Mouse (Mus musculus) inflammation-experienced regulatory T-cells, adult 16 weeks (primary cell): Measurements from ENCODE around the gene Ddb1. TPM values are rescaled to one million over a fixed set of nuclear protein-coding genes. Genes with fewer than 3 reads are reported as not detected.

ENCODE experiments used
- polyA plus RNA-seq: library from polyadenylated mRNA; unstranded; fragments of 100-300 nt; shearing (Covaris generic); gene quantifications from one replicate; pipeline ENCODE4 v1.2.1, GENCODE M21; 2017

Gene Ddb1
- polyA plus RNA-seq, result 208 TPM

DNA sequence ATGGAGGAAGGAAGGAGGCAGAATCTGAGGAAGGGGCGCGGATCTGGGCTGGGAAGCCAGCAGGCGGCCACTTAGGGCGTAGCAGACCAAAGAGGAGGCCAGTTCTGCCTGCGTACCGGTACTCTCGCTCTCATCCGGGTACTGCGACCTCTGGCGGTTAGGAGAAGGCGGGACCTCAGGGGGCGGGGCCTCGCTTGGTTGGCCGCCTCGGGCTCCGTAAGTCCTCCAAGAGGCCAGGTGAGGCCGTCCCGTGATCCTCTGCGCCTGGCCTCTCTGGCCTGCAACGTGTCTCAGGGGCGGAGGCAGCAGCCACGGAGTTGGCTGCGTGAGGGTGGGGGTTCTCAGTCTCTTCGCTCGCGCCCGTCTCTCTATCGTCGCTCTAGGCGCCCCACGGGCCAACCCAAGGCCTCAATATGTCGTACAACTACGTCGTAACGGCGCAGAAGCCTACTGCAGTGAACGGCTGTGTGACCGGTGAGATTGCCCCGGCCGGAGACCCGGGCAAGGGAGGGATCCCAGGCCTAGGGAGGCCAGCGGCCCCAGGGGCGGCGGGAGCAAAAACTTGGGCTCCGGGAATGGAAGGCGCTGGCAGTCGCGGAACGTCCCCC is at the start of gene Ddb1, which contains the start of gene Tkfc:
Ddb1 (plus strand) TSS at position 35 of the 608 bp plus-strand sequence.
Tkfc (minus strand) TSS at position 362 of the 608 bp plus-strand sequence.

DNA sequence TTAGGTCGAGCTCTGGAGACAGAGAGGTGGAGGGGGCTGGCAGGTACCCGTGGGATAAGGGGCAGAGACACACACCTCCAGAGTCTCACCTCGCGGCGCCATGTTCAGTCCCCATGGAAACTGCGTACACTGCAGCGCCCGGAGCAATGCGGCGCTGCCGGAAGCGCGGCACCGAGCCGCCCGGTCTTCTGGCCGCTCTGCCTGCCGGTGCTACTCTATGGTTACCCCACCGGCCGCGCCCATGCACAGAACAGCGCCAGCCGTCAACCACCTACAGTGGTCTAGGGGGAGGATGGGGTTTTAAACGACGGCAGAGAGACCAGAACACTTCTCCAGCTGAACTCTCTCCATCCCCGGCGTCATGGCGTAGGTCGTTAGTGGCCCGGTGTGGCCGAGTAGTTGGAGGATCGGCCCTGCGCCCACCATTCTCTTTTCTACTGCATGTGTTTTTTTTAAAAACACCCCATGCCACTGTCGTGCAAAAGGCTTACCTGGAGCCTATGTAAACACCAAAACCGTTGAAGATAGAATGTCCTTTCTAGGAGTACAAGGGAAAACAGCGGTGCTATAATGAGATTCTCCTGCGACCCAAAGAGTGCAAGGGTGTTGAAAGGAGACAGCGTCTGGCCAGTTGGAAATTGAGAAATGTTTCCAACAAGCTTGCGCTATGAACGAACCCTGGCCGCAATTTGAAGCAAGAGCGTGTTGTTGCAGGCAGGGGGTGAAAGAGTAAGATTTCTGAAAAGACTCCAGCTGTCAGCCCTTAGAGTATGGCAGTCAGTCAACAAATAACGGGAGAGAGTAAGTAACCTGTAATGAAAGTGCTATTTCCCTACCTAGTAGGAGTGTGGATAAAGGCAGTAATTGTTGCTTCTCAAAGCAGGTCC is 49.3 kb upstream of the Ddb1 start, which contains the start of gene Tmem216:
Tmem216 (minus strand) TSS at position 615 of the 887 bp plus-strand sequence.

DNA sequence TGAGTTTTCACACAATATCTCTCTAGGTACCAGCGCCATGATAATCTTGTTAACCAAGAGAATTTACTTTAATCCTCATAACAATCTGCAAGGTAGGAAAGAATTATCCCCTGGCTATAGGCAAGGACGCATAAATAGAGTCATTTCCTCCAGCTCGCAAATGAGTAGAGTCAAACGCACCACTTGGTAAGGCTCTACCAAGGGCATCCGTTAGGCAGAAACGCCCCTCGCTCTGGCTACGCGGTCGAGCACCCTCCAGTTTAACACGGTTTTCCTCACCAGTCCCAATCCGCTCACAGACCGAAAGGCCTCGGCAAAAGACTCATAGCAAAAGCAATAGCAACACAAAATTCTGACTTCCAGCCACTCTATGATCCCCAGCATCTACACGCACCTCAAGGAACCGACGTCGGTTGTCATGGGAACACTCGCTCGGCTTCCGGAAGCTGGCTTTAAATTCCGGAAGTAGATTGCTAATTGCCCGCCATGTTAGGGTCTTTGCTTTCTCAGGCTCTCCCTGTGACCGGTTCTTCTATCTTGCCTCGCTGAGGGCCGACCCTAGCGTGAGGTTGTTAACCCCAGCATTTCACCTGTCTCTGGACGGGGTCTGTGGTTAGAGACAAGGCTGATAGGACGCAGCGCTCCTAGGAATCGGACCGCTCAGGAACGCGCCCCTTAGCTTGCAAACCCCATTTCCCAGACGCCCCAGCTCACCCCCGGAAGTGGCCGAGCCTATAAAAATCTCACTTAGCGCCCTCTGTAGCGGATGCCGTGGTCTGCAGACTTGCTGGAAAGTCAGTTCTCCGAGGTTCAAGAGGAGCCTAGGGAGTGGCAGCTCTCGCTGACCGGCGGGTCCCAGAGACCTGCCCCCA is 28.2 kb upstream of the Ddb1 start, which contains the start of the genes Cyb561a3 and Tmem138:
Cyb561a3 (plus strand) TSS at position 483 of the 872 bp plus-strand sequence.
Tmem138 (minus strand) TSS at position 673 of the 872 bp plus-strand sequence.

DNA sequence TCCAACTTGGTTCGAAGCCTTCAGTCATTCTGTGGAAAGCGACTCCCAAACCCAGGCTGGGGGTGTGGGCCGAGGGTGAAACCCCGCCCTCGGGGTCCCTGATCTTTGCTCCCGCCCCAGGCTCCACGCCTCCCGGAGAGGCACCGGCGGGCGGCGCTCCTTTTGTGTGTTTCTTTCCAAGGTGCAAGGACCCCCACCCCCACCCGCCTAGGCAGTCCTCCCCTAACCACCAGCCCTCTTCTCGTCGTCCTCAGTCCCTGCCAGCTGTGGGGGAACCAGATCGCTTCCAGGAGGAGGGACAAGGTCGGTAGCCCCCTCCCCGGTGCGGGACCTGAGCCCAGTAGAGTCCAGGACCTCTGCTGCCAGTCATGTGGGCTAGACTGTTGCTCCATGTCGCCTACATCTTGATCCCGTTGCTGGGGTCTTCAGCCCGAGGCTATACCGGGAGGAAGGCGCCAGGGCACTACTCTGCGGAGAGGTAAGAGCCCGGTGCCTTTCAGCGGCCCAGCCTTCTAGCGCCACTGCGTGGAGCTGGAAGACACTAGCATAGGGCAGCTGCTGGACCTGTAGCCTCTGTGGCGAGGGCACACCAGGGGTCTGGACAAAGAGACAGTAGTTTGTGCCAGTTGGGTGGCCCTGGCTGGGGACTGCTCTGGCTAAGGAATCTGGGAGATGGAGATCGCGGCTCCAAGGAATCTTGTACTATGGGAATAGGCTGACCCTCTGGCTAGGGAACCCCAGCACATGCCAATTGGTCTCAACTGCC is 29.2 kb downstream of the Ddb1 start, which contains the start of gene Vwce:
Vwce (plus strand) TSS at position 108 of the 766 bp plus-strand sequence.

DNA sequence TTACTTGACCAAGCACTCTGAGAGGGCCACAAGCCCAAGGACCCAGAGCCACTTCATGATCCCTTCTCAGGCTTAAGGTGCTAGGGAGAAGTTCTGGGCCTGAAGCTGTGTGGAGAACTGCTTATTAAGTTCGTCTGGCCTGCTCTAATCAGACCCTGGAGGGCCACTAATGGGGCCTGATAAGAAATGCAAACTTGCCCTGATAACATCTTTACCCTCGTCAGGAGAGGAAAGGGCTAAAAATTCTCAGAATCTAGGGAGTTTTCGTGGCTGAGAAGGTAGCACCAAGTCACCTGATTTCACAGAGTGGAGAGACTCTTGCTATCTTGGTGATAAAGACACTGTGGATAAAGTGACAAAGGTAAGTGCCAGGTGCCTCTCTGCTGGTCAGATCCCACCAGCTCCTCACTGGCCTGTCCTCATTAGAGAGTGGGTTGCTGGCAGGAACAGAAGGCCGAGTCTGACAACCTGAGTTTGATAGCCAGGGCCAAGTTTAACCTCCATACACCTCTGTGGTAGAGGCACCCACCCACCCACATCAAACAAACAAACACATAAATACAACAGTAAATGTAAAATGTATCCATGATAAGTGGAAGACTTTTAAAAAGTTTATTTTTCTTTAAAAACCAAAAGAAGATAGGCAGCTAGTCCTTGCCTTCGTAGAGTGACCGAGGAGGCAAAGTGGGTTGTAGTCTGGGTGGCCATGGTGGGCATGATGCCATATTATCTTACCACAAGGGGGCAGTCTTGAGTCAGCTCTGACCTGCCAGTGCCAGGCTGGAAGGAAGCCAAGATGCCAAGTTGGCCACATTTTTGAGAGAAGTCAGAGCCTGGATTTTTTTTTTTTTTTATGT is 73.0 kb downstream of the Ddb1 start, which contains the start of gene Pga5:
Pga5 (minus strand) TSS at position 157 of the 857 bp plus-strand sequence.

Other genes starting within 250 kb of the Ddb1 start
- gene Syt7, start 216.2 kb upstream of the Ddb1 start, polyA plus RNA-seq, result 0.13 TPM
- gene Lrrc10b, start 147.9 kb upstream of the Ddb1 start, polyA plus RNA-seq, result not detected
- 0.35 TPM for gene Ppp1r32, start 122.4 kb upstream of the Ddb1 start, polyA plus RNA-seq
- 33.6 TPM for gene Cpsf7, start 80.1 kb upstream of the Ddb1 start, polyA plus RNA-seq
- 94.9 TPM for gene Sdhaf2, start 79.2 kb upstream of the Ddb1 start, polyA plus RNA-seq
- 12.7 TPM for gene Tmem216, start 49.1 kb upstream of the Ddb1 start, polyA plus RNA-seq
- gene Cyb561a3, start 28.2 kb upstream of the Ddb1 start, polyA plus RNA-seq, result 53.0 TPM
- 22.4 TPM for gene Tmem138, start 28.0 kb upstream of the Ddb1 start, polyA plus RNA-seq
- 9.0 TPM for gene Tkfc, start 327 bp downstream of the Ddb1 start, polyA plus RNA-seq
- gene Vwce, start 28.9 kb downstream of the Ddb1 start, polyA plus RNA-seq, result not detected
- not detected for gene Pga5, start 72.7 kb downstream of the Ddb1 start, polyA plus RNA-seq
- 26.3 TPM for gene Vps37c, start 83.4 kb downstream of the Ddb1 start, polyA plus RNA-seq
- gene Cd5, start 133.7 kb downstream of the Ddb1 start, polyA plus RNA-seq, result 569 TPM
- gene Cd6, start 224.7 kb downstream of the Ddb1 start, polyA plus RNA-seq, result 778 TPM
- gene Slc15a3, start 234.4 kb downstream of the Ddb1 start, polyA plus RNA-seq, result 1.9 TPM